Mouse (Mus musculus): Measurements from ENCODE around the gene Acsl4. TPM values are rescaled to one million over a fixed set of nuclear protein-coding genes. Genes with fewer than 3 reads are reported as not detected.

Acsl4 gene
- polyA plus RNA-seq, 1 experiment from 2014 or later, result 13.5 TPM

DNA sequence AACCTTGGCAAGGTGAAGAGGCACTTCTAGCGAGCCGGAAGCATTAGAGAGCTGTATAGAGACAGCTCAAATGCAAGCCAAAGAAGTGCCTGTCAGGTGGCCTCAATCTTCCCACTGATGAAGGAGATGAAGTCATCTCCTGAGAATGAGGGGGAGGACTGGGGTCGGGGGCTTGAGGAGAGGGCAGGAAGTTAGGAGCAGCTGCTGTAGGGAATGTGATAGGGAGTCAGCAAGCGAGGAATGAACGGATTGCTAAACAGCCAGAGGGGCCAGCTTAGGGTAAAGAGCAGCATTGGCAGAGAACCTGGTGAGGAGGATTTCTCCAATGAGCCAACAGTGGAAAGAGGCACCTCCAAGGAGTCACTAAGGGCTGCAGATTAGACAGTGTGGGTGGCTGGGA, 104.4 kb downstream of the Acsl4 start:
- 0 out of 2 replicates have a peak overlapping the region, but pooled peaks have one; percentile 23 for H3K4me2 ChIP-seq
- no peak overlapping the region for H3K27ac ChIP-seq
- 26% methylated on average over 5 of the region's 5 CpGs for WGBS
- H3K36me3 ChIP-seq, result no peaks in the 10 kb centered on the region
- no peaks in the 10 kb centered on the region for H3K4me1 ChIP-seq (replicated peaks)
- no peaks in the 10 kb centered on the region for H3K27me3 ChIP-seq
- no peaks in the 10 kb centered on the region for H3K9me3 ChIP-seq (replicated peaks)
- H3K9ac ChIP-seq, result no peak overlapping the region
- no peak overlapping the region for H3K4me3 ChIP-seq
- ATAC-seq (replicated peaks; ENCODE audit: insufficient number of reproducible peaks, insufficient read depth, low FRiP score, low read depth), result no peak

DNA sequence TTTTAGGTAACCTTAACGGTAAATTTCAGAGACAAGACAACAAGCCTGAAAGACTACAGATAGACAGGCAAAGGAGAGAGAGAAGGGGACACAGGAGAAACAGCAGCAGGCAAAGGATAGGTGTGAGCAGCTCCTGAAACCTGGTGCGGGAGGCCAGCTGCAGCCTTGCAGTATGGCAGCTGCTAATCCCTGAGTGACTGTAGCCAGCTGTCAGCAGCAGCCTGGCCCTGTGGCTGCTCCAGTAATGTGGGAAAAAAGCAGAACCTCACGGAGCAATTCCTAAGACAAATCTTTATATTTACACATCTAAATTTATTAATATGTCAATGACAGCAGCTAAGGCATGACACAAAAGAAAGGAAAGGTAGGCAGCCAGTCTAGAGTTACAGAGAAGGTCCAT, 113.8 kb downstream of the Acsl4 start:
- Histone ChIP-seq H3K36me3 (no peaks in the 10 kb centered on the region), H3K4me2 (no peak overlapping the region), H3K4me3 (no peak overlapping the region), H3K9me3 (replicated peaks) (no peaks in the 10 kb centered on the region), H3K4me1 (replicated peaks) (no peaks in the 10 kb centered on the region), H3K9ac (no peak overlapping the region), H3K27ac (no peak overlapping the region), H3K27me3 (no peaks in the 10 kb centered on the region; the same call in 1 of the 2 replicates)
- ATAC-seq (replicated peaks; ENCODE audit: insufficient number of reproducible peaks, insufficient read depth, low FRiP score, low read depth), result no peak
- 36% methylated on average over 3 of the region's 3 CpGs for WGBS

DNA sequence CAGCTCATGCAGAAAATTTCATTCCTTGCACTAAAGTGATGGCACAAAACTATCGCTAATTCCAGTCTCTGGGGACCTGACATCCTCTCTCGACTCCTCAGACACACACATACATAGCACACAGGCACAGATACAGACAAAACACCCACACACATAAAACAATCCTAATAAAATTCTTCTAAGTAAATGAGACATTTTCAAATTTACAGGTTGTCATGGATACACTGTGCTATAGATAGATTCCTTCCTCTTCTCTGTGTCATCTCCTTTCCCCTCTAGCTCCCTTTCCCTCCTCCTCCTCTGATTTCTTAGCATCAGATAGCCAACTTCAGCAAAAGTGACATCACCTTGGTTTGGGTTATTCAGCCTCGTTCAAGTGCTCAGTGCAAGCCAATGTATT, 114.3 kb downstream of the Acsl4 start:
- H3K36me3 ChIP-seq, result no peaks in the 10 kb centered on the region

More for the DNA sequence above, 114.3 kb downstream of the Acsl4 start:
- Histone ChIP-seq H3K9ac (no peak overlapping the region), H3K27me3 (no peaks in the 10 kb centered on the region; the same call in 1 of the 2 replicates), H3K9me3 (replicated peaks) (no peaks in the 10 kb centered on the region), H3K27ac (no peak overlapping the region), H3K4me1 (replicated peaks) (no peaks in the 10 kb centered on the region), H3K4me2 (no peak overlapping the region), H3K4me3 (no peak overlapping the region)
- ATAC-seq (replicated peaks; ENCODE audit: insufficient number of reproducible peaks, insufficient read depth, low FRiP score, low read depth), result no peak
- WGBS, result 56% methylated on average over 3 of the region's 3 CpGs

Other genes with a start within 250 kb of the Acsl4 start
- gene Gucy2f, start 193.6 kb downstream of the Acsl4 start, polyA plus RNA-seq (2015; fragmentation: Nextera tagmentation; extraction: Ambion mirVana), result not detected in 2 replicates
- gene Nxt2, start 163.8 kb downstream of the Acsl4 start, polyA plus RNA-seq (2015; fragmentation: Nextera tagmentation; extraction: Ambion mirVana), result 10.1 and 10.4 TPM in 2 replicates
- gene Kcne1l, start 84.2 kb downstream of the Acsl4 start, polyA plus RNA-seq (2015; fragmentation: Nextera tagmentation; extraction: Ambion mirVana), result 13.1 and 14.7 TPM in 2 replicates